Mouse (Mus musculus) layer of hippocampus, postnatal 14 days (tissue): ENCODE results near the gene Fam184b. TPM values are rescaled to one million over a fixed set of nuclear protein-coding genes. Genes with fewer than 3 reads are reported as not detected.

Experiments
- DNase-seq, 2 experiments: peaks; one replicate each; pipeline ENCODE4 v3.0.0; 2021 to 2022; ENCODE audit warnings: low spot score in 2 of 2, mixed read lengths in 1 of 2
- total RNA-seq, 2 experiments: library from RNA; stranded (reverse); gene quantifications; 2 replicates each; pipeline ENCODE4 v1.2.3; 2021

Fam184b gene
- total RNA-seq, 2 experiments from 2014 or later: 13.5 to 16.0 TPM

GRCm38 (mm10) chr5:45599056-45599455 lies 40.4 kb downstream of the Fam184b start:
- DNase-seq: no peak

- peak in 1 of 2 experiments; percentile 78 for DNase-seq
Measured at GRCm38 (mm10) chr5:45595363-45596039, 43.9 kb downstream of the Fam184b start.

GRCm38 (mm10) chr5:45593276-45593675 lies 46.1 kb downstream of the Fam184b start:
- no peak for DNase-seq

GRCm38 (mm10) chr5:45590094-45590493 lies 49.3 kb downstream of the Fam184b start:
- peak in 1 of 2 experiments; percentile 34 for DNase-seq

GRCm38 (mm10) chr5:45584601-45585000 lies 54.8 kb downstream of the Fam184b start:
- DNase-seq: no peak

GRCm38 (mm10) chr5:45580279-45580678 lies 59.1 kb downstream of the Fam184b start:
- DNase-seq: no peak

- no peak for DNase-seq
Measured at GRCm38 (mm10) chr5:45577376-45577775, 62.0 kb downstream of the Fam184b start.

- DNase-seq: no peak
Measured at GRCm38 (mm10) chr5:45576716-45577115, 62.7 kb downstream of the Fam184b start.

GRCm38 (mm10) chr5:45572816-45573215 lies 66.6 kb downstream of the Fam184b start:
- DNase-seq: no peak

- DNase-seq: no peak
Measured at GRCm38 (mm10) chr5:45565829-45566228, 73.6 kb downstream of the Fam184b start.

- DNase-seq: peak in 1 of 2 experiments; percentile 9
Measured at GRCm38 (mm10) chr5:45564054-45564453, 75.4 kb downstream of the Fam184b start.

GRCm38 (mm10) chr5:45549586-45549985 lies 89.8 kb downstream of the Fam184b start:
- no peak for DNase-seq

- peak; percentile 12 to 53 for DNase-seq
Measured at GRCm38 (mm10) chr5:45543374-45543773, 96.0 kb downstream of the Fam184b start.

- DNase-seq: no peak
Measured at GRCm38 (mm10) chr5:45539502-45539901, 99.9 kb downstream of the Fam184b start.

- no peak for DNase-seq
Measured at GRCm38 (mm10) chr5:45535177-45535576, 104.2 kb downstream of the Fam184b start.

GRCm38 (mm10) chr5:45534319-45535098 lies 104.9 kb downstream of the Fam184b start:
- DNase-seq: peak; percentile 57 to 68

GRCm38 (mm10) chr5:45529696-45530095 lies 109.7 kb downstream of the Fam184b start:
- no peak for DNase-seq

- DNase-seq: no peak
Measured at GRCm38 (mm10) chr5:45526338-45526737, 113.1 kb downstream of the Fam184b start.

GRCm38 (mm10) chr5:45525101-45525500 lies 114.3 kb downstream of the Fam184b start:
- no peak for DNase-seq

GRCm38 (mm10) chr5:45521601-45522000 lies 117.8 kb downstream of the Fam184b start:
- no peak for DNase-seq

GRCm38 (mm10) chr5:45520809-45521110 lies 118.7 kb downstream of the Fam184b start:
- DNase-seq: no peak

GRCm38 (mm10) chr5:45519960-45520808 lies 119.2 kb downstream of the Fam184b start, which contains the start of gene Med28:
TSS of gene Med28 (plus strand) at chr5:45520229.
- peak; percentile 93 to 95 for DNase-seq
